Comparison of ENCODE assay signal across 8 mouse cellular contexts in genomic region chr1:157443026-157443722, GRCm38 (mm10). TPM values are rescaled to one million over a fixed set of nuclear protein-coding genes. Genes with fewer than 3 reads are reported as not detected.
DNase-seq lines count a peak whose midpoint lies in the region; ATAC-seq and TF ChIP-seq lines count a peak whose summit lies in the region.

No protein-coding gene starts in this region.

- no peak overlapping the region for H3K4me3 ChIP-seq in liver, adult 2 months (ENCODE audit: insufficient read depth, low read depth, low read length)
- H3K4me3 ChIP-seq in heart, adult 2 months: peak overlapping the region; percentile 11; the same call in 1 of the 2 replicates
- H3K4me3 ChIP-seq in intestine, postnatal 0 days (ENCODE audit: low read depth, low read length): no peak overlapping the region
- peak overlapping the region; percentile 26; the same call in 1 of the 2 replicates for H3K4me3 ChIP-seq in liver, embryonic 13.5 days (replicated peaks)
- no peak overlapping the region for H3K4me3 ChIP-seq in neural tube, embryonic 11.5 days (ENCODE audit: low read depth, low read length)

- intact Hi-C loops in heart, adult 2 months (cut with DNase I): loop anchor here (1.0 kb wide), 1 partner anchor 25 kb away; no protein-coding TSS in a partner anchor

- no peak for TF ChIP-seq CTCF in liver, adult 2 months (IDR thresholded peaks at IDR 0.05; ENCODE audit: low read depth, low read length)
- no peak for TF ChIP-seq CTCF in heart, adult 2 months (IDR thresholded peaks at IDR 0.05)
- no peak for TF ChIP-seq CTCF in intestine, postnatal 0 days (IDR thresholded peaks at IDR 0.05; ENCODE audit: low read depth)

- TF ChIP-seq POLR2A in liver, adult 2 months (IDR thresholded peaks at IDR 0.05; ENCODE audit: extremely low read depth, insufficient read depth, low read length): no peak
- TF ChIP-seq POLR2A in heart, adult 2 months (IDR thresholded peaks at IDR 0.05; ENCODE audit: insufficient read depth, low read depth, low read length): peak; percentile 60; the same call in 1 of the 2 replicates

- H3K9me3 ChIP-seq in intestine, postnatal 0 days (ENCODE audit: control insufficient read depth): no peaks in the 10 kb centered on the region
- H3K9me3 ChIP-seq in liver, embryonic 13.5 days (replicated peaks): no peaks in the 10 kb centered on the region
- H3K9me3 ChIP-seq in neural tube, embryonic 11.5 days (ENCODE audit: control insufficient read depth, low read length): no peaks in the 10 kb centered on the region

- no peaks in the 10 kb centered on the region for H3K79me2 ChIP-seq in liver, adult 2 months (ENCODE audit: control insufficient read depth, insufficient read depth, low read length)
- H3K79me2 ChIP-seq in heart, adult 2 months (replicated peaks; ENCODE audit: control insufficient read depth, insufficient read depth, low read length): no peaks in the 10 kb centered on the region

- H3K27ac ChIP-seq in liver, adult 2 months (replicated peaks; ENCODE audit: insufficient read depth, low read depth, low read length): peak overlapping the region; percentile 61
- peak overlapping the region; percentile 95 for H3K27ac ChIP-seq in heart, adult 2 months
- H3K27ac ChIP-seq in intestine, postnatal 0 days (ENCODE audit: low read depth, low read length): no peak overlapping the region; the same call in 1 of the 2 replicates
- peak overlapping the region; percentile 50; the same call in 1 of the 2 replicates for H3K27ac ChIP-seq in liver, embryonic 13.5 days
- peak overlapping the region; percentile 36 for H3K27ac ChIP-seq in neural tube, embryonic 11.5 days (ENCODE audit: low read depth, low read length)

- peak overlapping the region; percentile 30; the same call in 1 of the 2 replicates for H3K4me2 ChIP-seq in intestine, postnatal 0 days (replicated peaks; ENCODE audit: low read depth)
- peak overlapping the region; percentile 56 for H3K4me2 ChIP-seq in liver, embryonic 13.5 days
- peak overlapping the region; percentile 12; the same call in 1 of the 2 replicates for H3K4me2 ChIP-seq in neural tube, embryonic 11.5 days (ENCODE audit: low read depth)

- ATAC-seq in intestine, postnatal 0 days: no peak
- ATAC-seq in liver, embryonic 13.5 days (ENCODE audit: low read depth): peak; percentile 43; the same call in 1 of the 2 replicates
- ATAC-seq in neural tube, embryonic 11.5 days (ENCODE audit: insufficient read depth, low FRiP score, low TSS enrichment): no peak

- H3K9ac ChIP-seq in liver, adult 2 months (ENCODE audit: low read depth, low read length): no peak overlapping the region
- H3K9ac ChIP-seq in heart, adult 2 months (ENCODE audit: low read depth, low read length): peak overlapping the region; percentile 43
- no peak overlapping the region for H3K9ac ChIP-seq in intestine, postnatal 0 days (ENCODE audit: low read depth, low read length)
- peak overlapping the region; percentile 22; the same call in 1 of the 2 replicates for H3K9ac ChIP-seq in liver, embryonic 13.5 days
- peak overlapping the region; percentile 37 for H3K9ac ChIP-seq in neural tube, embryonic 11.5 days (ENCODE audit: low read length)

- H3K27me3 ChIP-seq in liver, adult 2 months (ENCODE audit: control insufficient read depth, insufficient read depth, low read length): no peaks in the 10 kb centered on the region
- no peaks in the 10 kb centered on the region for H3K27me3 ChIP-seq in heart, adult 2 months (ENCODE audit: control insufficient read depth, insufficient read depth, low read length)
- H3K27me3 ChIP-seq in intestine, postnatal 0 days (replicated peaks; ENCODE audit: control insufficient read depth, insufficient read depth, low read length): no peaks in the 10 kb centered on the region
- no peaks in the 10 kb centered on the region for H3K27me3 ChIP-seq in liver, embryonic 13.5 days
- H3K27me3 ChIP-seq in neural tube, embryonic 11.5 days (ENCODE audit: control insufficient read depth, insufficient read depth, low read length): no peaks in the 10 kb centered on the region

- WGBS in liver, adult 2 months: 51% methylated on average over 14 of the region's 14 CpGs
- 9% methylated on average over 14 of the region's 14 CpGs for WGBS in heart, adult 2 months
- WGBS in intestine, postnatal 0 days: 41% methylated on average over 14 of the region's 14 CpGs
- 14% methylated on average over 14 of the region's 14 CpGs for WGBS in liver, embryonic 13.5 days (ENCODE audit: insufficient replicate concordance)
- WGBS in neural tube, embryonic 11.5 days: 13% methylated on average over 14 of the region's 14 CpGs

- TF ChIP-seq EP300 in heart, adult 2 months (IDR thresholded peaks at IDR 0.05; ENCODE audit: insufficient read depth, low read depth, low read length): peak; percentile 96

- no peaks in the 10 kb centered on the region for H3K36me3 ChIP-seq in liver, adult 2 months (ENCODE audit: control insufficient read depth, insufficient read depth, low read length)
- peaks cover 13% of the 10 kb centered on the region for H3K36me3 ChIP-seq in heart, adult 2 months (ENCODE audit: control insufficient read depth, insufficient read depth, low read length)
- no peaks in the 10 kb centered on the region for H3K36me3 ChIP-seq in intestine, postnatal 0 days (ENCODE audit: control insufficient read depth, insufficient read depth)
- H3K36me3 ChIP-seq in liver, embryonic 13.5 days: no peaks in the 10 kb centered on the region
- H3K36me3 ChIP-seq in neural tube, embryonic 11.5 days (ENCODE audit: control insufficient read depth, insufficient read depth, low read length): no peaks in the 10 kb centered on the region

- peaks cover 4% of the 10 kb centered on the region; the same call in 1 of the 2 replicates for H3K4me1 ChIP-seq in liver, adult 2 months (ENCODE audit: control insufficient read depth, insufficient read depth, low read length)
- H3K4me1 ChIP-seq in heart, adult 2 months (ENCODE audit: control insufficient read depth, insufficient read depth, low read length): peaks cover 14% of the 10 kb centered on the region
- H3K4me1 ChIP-seq in intestine, postnatal 0 days (replicated peaks; ENCODE audit: control insufficient read depth, insufficient read depth, low read length): no peaks in the 10 kb centered on the region
- peaks cover 20% of the 10 kb centered on the region for H3K4me1 ChIP-seq in liver, embryonic 13.5 days (replicated peaks)
- H3K4me1 ChIP-seq in neural tube, embryonic 11.5 days (ENCODE audit: control insufficient read depth, insufficient read depth, low read length): peaks cover 22% of the 10 kb centered on the region

- DNase-seq in liver, adult 2 months (ENCODE audit: extremely low read depth, low read depth, low spot score): no peak
- DNase-seq in liver: no peak
- DNase-seq in heart, adult 2 months: peak; percentile 76 to 84
- DNase-seq in liver, embryonic 13.5 days: no peak
- no peak for DNase-seq in neural tube, embryonic 11.5 days (ENCODE audit: low spot score)
- DNase-seq in cerebellum, adult 11-12 months: no peak
- DNase-seq in T-cell, adult 2 months (ENCODE audit: low spot score): no peak

RNA-seq across cellular contexts. Expression of gene Cryzl2, which starts 15.2 kb away (rescaled TPM):
- 21.4 and 22.7 TPM in 2 replicates for total RNA-seq in liver, adult 2 months (2014; rRNA removed)
- 31.0 and 32.2 TPM in 2 replicates for polyA plus RNA-seq in liver, adult 2 months (2012; rRNA removed)
- total RNA-seq in heart, adult 2 months (2021): 1 to 10 TPM; 8.4 to 9.5 TPM
- polyA plus RNA-seq in heart, adult 2 months (2012; rRNA removed): 15.2 and 21.8 TPM in 2 replicates
- 8.8 and 10.5 TPM in 2 replicates for polyA plus RNA-seq in intestine, postnatal 0 days (2015; fragmentation: Nextera tagmentation; extraction: Ambion mirVana)
- polyA plus RNA-seq in liver, embryonic 13.5 days (2015; fragmentation: Nextera tagmentation; extraction: Ambion mirVana): 6.6 and 7.0 TPM in 2 replicates
- polyA plus RNA-seq in neural tube, embryonic 11.5 days (2014; fragmentation: Nextera tagmentation; extraction: Ambion mirVana): 7.4 and 7.5 TPM in 2 replicates

RNA-seq across cellular contexts. Expression of gene Rasal2, which starts 30.8 kb away (rescaled TPM):
- total RNA-seq in liver, adult 2 months (2014; rRNA removed): 9.1 and 10.2 TPM in 2 replicates
- 0.90 and 1.2 TPM in 2 replicates for polyA plus RNA-seq in liver, adult 2 months (2012; rRNA removed)
- 10 to 100 TPM; 22.2 to 23.2 TPM for total RNA-seq in heart, adult 2 months (2021)
- 5.1 and 10.7 TPM in 2 replicates for polyA plus RNA-seq in heart, adult 2 months (2012; rRNA removed)
- 5.3 and 6.7 TPM in 2 replicates for polyA plus RNA-seq in intestine, postnatal 0 days (2015; fragmentation: Nextera tagmentation; extraction: Ambion mirVana)
- polyA plus RNA-seq in liver, embryonic 13.5 days (2015; fragmentation: Nextera tagmentation; extraction: Ambion mirVana): 0.95 and 1.5 TPM in 2 replicates
- 18.1 and 19.8 TPM in 2 replicates for polyA plus RNA-seq in neural tube, embryonic 11.5 days (2014; fragmentation: Nextera tagmentation; extraction: Ambion mirVana)

Comparison
In these comparisons a context has a peak if more than half of its experiments do, and no peak if none do; other contexts are left out.
1. H3K4me3 ChIP-seq: peak in heart, adult 2 months (single experiment) and liver, embryonic 13.5 days (single experiment); none in liver, adult 2 months (single experiment), intestine, postnatal 0 days (single experiment) and neural tube, embryonic 11.5 days (single experiment).
2. H3K9ac ChIP-seq: peak in heart, adult 2 months (single experiment), liver, embryonic 13.5 days (single experiment) and neural tube, embryonic 11.5 days (single experiment); none in liver, adult 2 months (single experiment) and intestine, postnatal 0 days (single experiment).
3. DNase-seq: peak in heart, adult 2 months (2 of 2); none in liver, adult 2 months (single experiment), liver (single experiment), liver, embryonic 13.5 days (single experiment), neural tube, embryonic 11.5 days (single experiment), cerebellum, adult 11-12 months (single experiment) and T-cell, adult 2 months (single experiment).
4. Peak in every context shown above with its lines, with median percentiles within 50 percentile points of each other: H3K4me2 ChIP-seq.